Mouse (Mus musculus): Measurements from ENCODE around the gene Pdia5.

- TF ChIP-seq POLR2A (IDR thresholded peaks at IDR 0.05; ENCODE audit: extremely low read depth, insufficient read depth, low read length), result no peak
- TF ChIP-seq CTCF (IDR thresholded peaks at IDR 0.05; ENCODE audit: extremely low read depth, insufficient read depth, low read length), result no peak
These were observed 27.6 kb upstream of the Pdia5 start for GRCm38 (mm10) chr16:35517976-35518951.
